Mouse (Mus musculus) heart, postnatal 25 days (tissue): ENCODE data around the gene Spata7. TPM values are rescaled to one million over a fixed set of nuclear protein-coding genes. Genes with fewer than 3 reads are reported as not detected.

Source experiments
- DNase-seq: peaks from one replicate; pipeline ENCODE4 v3.0.0; 2022; ENCODE audit warnings: low spot score
- intact Hi-C: fragments of 180-260 bp; cut with DNase I; formaldehyde crosslinking; loops from one replicate; pipeline ENCODE4 v1.15.1; 2025
- total RNA-seq, 2 experiments: library from RNA; stranded (reverse); gene quantifications; 2 replicates each; pipeline ENCODE4 v1.2.3; 2021

Spata7 gene
- total RNA-seq, 2 experiments from 2014 or later, result 5.3 to 6.9 TPM

DNA sequence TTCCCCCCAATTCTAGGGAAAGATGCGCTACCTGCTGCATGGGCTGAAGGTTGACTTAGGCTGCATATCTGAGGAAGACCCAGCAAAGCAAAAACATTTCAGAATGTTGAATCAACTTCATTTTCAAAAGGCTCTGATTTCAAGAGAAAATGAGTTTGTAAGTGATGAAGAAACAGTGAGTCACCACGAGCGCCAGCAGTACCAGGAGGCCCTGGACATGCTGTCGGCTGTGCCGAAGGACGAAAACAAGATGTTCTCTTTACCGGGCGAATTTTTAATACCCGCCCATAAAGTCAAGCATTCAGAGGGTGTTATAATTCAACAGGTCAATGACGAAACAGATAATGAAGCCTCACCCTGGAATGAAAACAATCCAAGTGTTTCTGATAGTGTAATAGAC, 41.1 kb downstream of the Spata7 start:
- no peak for DNase-seq
- intact Hi-C loops, result no loop called here

DNA sequence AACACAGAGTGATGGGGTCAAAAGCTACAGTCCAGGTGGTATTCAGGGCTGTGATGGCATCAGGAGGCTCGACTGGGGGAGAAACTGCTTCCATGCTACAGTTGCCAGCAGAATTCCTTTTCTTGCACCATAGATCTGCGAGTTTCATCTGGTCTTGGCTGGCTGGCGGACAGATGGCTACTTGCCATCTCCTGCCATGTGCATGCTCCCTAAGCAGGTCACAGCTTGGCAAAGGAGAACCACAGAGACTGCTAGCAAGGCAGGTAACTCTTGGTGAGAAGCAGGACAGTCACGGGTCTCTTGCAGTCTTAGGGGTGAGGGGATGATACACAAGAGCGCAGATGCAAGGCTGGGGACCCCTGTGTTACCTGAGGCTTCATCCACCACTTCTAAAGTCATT, 41.9 kb downstream of the Spata7 start:
- no peak for DNase-seq
- intact Hi-C loops, result loop anchor here (5.0 kb wide), 1 partner anchor 77 kb away; the partner anchor contains the start of gene Zc3h14

DNA sequence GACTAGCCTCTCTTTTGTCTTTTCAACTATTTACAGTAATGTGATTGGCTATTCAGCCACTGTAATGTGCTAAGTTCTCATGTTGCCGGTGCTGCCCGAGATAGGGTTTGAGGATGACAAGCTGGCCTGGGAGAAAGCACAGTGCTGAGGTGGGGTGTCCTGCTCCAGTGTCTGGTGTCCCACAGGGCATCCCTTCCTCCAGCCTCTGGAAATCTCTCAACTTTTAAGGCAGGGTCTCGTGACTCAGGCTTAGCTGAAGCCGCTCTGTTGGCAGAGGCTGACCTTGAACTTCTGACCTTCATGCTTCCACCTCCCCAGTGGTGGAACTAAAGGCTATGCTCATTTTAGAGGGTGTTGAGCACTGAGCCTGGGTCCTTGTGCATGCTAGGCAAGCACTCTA, 42.5 kb downstream of the Spata7 start:
- no peak for DNase-seq
- intact Hi-C loops, result loop anchor here (5.0 kb wide), 1 partner anchor 77 kb away; the partner anchor contains the start of gene Zc3h14

DNA sequence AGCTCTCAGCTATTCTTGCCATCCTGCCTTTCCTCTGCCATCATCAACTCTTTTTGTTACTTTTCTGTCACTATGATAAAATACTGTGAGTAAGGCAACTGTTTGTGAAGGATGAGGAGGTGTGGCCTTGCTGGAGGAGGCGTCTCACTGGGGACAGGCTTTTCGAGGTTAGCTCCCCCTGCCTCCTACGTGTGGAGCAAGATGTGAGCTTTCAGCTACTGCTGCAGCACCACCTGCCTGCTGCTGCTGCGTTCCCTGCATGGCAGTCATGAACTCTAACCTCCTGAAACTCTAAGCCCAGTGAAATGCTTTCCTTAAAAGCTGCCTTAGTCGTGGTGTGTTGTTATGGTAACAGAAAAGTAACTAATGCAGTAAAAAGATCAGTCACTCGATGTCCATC, 45.9 kb downstream of the Spata7 start:
- intact Hi-C loops, result loop anchor here (2.0 to 5.0 kb wide), 2 partner anchors 73 to 209 kb away; partner anchors contain the start of gene Zc3h14

DNA sequence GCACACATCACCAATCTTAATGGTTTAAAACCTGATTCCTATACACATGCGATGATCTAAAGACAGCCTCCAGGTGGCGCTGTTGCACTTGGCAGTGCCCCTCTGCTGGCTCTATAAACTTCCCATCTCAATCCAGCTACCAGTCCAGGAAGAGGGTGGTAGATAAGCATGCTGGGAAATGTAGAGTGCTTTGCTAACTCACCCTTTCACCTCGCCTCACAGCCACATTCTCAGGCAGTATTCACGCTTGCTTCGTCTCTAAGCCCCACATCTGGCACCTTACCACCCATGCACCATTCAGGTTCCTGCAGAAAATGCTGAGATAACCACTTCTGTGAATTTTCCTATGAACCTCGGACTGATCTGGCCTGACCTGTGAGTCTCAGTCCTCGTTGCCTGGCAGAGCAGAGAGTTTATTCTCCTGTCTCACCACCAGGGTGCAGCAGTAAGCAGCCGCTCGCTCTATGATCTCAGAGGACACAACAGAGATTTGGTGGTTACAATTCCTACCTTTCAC, 46.7 kb downstream of the Spata7 start:
- intact Hi-C loops, result loop anchor here (2.0 to 5.0 kb wide), 3 partner anchors 73 to 208 kb away; partner anchors contain the start of gene Zc3h14
- DNase-seq, result peak; percentile 27

More for the DNA sequence above, 45.9 kb downstream of the Spata7 start:
- DNase-seq, result no peak

DNA sequence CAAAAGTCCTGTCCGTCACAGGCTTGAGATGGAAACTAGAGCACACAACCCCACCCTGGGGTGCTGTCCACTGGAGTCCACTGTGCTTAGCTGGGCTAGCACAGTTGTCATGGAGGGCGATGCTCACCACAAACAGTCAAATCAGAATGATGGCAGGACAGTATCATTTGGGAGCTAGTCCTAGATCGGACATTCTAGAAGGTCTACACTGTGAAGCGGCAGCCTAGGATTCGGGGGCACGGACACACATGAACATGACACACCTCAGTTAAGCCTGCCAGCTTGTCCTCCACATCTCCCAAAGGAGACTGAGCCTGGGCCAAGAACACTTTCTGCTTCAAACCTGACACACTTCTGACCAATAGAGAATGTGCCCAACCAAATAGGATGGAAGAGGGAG, 48.9 kb downstream of the Spata7 start:
- intact Hi-C loops, result loop anchor here (5.0 kb wide), 1 partner anchor 105 kb away; no protein-coding TSS in a partner anchor
- DNase-seq, result no peak

DNA sequence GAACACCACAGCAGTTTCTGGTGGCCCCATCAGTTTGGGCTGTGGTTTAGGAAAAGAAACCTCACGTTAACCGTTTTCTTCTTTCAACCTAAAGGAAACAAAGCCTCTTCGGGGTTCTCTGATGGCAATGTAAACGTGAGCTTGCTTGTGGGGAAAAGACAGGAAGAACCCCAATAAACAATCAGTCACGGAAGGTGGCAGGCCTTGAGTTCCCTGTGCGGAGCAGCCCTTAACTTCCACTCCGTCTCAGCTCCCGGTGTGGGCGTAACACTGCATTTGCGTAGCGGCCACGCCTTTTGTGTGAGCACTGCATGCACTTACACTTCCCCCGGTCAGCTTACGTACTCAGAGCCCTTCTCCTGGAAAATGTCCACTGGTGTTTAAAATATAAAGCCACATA, 49.4 kb downstream of the Spata7 start:
- intact Hi-C loops, result loop anchor here (5.0 kb wide), 1 partner anchor 105 kb away; no protein-coding TSS in a partner anchor

DNA sequence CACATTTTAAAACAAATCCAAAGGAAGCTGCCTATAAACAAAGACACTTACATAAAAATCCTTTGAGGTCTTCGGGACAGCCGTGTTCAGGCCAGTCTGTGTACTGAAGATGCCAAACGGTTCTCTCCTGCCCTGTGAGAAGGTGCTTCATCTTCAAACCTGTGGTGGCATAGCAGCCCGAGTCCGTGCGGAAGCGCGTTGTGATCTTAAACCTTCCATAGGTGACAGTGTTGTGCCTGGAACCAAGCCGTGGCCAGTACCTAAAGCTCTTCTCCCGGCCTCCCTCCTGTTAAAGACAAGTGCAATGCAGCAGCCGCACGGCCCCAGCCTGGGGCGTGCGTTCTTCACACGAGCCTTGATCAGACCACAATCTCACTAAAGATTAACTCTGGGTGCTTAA, 51.9 kb downstream of the Spata7 start:
- intact Hi-C loops, result loop anchor here (5.0 kb wide), 1 partner anchor 102 kb away; no protein-coding TSS in a partner anchor
- no peak for DNase-seq

More for the DNA sequence above, 49.4 kb downstream of the Spata7 start:
- no peak for DNase-seq

DNA sequence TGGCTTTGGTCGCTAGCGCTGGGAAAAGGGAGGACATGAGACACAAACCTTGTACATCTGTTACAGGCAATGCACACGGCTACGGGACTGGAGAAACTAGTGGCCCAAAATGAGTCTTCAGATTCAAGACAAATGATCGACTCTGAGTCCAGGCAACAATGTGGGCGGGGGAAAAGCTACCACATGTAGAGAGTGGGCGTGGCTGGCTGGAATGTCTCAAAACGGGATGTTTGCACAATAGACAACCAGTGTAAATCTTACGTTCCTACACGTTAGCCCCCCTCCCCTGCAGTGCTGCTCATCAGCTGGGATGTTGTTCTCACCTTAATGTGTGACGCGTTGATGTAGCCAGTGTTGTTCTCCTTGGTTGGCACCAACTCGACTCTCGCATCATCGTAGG, 54.2 kb downstream of the Spata7 start:
- DNase-seq, result no peak
- intact Hi-C loops, result no loop called here

DNA sequence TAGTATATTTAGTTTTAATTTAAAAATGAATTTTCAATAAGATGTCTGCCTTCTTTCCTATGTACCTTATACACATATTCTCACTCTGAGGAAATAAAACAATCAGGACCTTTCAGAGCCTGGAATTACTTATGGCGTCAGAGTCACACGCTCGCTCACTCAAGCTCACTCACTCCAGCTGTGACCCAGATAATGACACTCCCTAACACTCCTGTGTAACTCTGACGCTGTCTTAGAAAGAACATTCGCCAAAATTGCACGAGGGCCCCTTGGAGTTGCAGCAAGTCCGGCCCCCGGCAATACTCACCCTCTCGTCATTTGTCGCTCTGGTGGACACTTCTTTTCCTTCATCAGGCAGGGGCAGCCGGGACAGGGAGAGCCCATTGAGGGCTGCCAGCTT, 55.2 kb downstream of the Spata7 start:
- no peak for DNase-seq
- intact Hi-C loops, result no loop called here

DNA sequence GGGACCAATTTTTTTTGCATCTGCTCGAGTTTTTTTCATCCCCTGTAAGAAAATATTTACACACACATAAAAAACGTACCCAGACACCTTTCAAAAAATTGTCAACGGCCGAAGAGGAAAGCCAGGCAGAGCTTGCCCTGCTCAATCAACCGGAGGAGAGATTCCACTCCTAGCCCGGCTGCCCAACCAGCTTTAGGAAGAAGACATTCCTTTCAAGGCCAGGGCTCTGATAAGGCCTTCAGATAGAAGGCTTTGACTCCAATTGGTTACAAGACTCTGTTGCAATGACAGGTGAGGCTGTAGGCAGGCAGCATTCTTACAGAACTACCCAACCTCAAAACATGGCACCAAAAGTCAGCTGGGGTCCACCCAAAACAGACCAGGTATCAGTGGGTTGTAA, 55.6 kb downstream of the Spata7 start:
- DNase-seq, result no peak
- intact Hi-C loops, result no loop called here

DNA sequence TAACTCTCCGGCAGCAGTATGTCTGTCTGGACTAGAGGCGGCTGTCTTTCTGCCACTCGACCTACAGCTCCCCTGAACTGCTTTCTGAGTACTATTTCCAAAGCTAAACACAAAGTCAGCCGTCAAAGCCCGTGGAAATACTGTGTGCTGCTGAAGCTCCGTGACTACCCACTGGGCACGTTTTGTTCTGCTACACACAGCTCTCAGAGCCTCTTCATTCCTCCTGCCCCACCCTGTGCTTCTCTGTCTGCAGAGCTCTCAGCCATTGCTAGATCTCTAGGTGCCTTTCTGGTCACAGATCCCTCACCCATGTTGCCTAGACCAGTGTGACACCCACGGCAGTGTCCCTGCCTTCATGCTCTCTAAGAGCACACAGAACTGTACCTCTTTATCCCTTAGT, 62.3 kb downstream of the Spata7 start:
- DNase-seq, result no peak
- intact Hi-C loops, result no loop called here

DNA sequence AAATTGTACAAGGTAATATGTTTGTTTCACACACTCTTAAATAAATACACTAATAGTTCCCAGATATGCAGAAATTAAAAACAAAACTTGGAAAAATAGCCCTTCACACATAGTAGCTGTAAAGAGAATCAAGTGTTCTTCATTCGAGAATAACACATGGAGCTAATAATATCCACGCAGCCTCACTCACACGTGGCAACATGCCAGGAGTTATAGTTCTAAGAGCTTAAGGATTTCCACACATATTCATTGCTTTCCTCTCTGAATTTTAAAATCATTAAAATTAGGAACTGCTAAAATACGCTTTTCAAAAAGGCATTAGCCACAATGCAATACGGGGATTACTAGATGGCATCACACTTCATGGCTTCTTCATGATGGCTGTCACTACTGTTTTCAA, 69.2 kb downstream of the Spata7 start:
- no peak for DNase-seq
- intact Hi-C loops, result no loop called here

DNA sequence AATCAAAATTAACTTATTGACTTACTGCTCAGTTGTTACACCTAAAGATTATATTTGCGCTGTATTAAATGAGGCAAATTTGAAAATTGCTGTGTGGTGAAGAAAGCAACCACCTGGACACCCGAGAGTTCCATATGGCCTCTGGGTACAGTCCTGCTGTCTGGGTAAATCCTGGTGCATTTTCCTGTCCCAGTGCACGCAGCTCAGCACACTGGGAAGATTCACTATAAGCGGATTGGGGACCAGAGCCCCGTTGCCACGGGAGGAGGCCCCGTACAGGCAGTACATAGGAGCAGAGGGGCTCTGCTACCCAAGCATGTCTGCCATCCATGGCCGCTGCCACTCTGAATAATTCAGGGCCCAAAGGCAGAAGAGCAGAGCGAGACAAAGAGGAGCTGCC, 73.6 kb downstream of the Spata7 start:
- DNase-seq, result no peak
- intact Hi-C loops, result no loop called here

DNA sequence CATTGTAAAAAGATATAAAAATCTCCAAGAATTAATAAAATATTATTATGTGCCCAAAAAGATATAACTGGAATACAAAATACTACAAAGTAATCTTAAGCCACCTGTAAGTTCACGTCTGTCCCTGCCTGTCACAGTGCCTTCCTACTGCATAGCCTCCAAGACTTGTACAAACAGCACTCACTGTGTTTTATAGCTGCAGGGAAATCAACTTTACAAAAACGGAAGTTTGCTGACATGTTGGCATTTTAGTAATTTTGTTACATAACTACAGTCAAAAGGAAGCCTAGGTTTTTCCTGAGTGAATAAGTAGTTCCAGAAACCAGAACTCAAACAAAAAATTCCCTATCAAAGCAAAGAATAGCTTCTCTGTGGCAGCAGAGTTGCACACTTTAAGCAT, 75.6 kb downstream of the Spata7 start:
- no peak for DNase-seq
- intact Hi-C loops, result no loop called here

DNA sequence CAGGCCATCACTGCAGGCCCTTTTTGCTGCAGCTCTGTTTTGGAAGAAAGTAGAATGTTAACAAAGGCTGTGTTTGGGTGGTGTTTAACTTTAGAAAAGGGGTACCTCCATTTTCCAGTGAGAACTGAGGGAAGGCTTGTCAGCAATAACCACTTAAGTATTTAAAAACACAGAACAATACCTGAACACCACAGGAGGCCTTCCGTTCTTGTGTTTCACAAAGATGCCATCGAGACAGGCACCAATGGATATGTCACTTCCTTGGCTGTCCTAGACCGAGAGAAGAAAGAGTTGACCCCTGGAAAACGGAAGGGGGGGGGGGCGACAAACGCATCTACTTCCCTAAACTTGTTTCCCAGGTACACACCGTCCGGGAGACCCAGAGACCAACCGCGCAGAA, 76.0 kb downstream of the Spata7 start:
- intact Hi-C loops, result no loop called here
- DNase-seq, result no peak

DNA sequence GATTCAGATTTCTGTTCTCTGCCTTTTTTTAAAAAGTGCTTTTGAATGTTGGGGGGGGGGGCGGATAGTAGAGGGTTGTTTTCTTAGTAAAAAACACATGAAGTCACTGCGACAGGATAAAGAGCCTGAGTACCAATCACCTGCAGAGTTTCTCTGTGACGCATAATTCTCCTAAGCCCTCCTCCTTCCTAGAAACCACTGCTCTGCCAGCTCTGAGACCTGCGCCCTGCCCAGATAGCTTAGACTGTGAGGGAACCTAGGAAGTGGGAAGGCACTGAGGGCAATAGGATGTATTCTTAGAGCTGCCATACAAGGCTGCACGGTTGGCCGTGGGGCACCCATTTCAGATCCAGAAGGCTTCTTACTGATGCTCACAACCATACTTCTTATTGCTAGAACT, 84.9 kb downstream of the Spata7 start:
- DNase-seq, result no peak
- intact Hi-C loops, result no loop called here

DNA sequence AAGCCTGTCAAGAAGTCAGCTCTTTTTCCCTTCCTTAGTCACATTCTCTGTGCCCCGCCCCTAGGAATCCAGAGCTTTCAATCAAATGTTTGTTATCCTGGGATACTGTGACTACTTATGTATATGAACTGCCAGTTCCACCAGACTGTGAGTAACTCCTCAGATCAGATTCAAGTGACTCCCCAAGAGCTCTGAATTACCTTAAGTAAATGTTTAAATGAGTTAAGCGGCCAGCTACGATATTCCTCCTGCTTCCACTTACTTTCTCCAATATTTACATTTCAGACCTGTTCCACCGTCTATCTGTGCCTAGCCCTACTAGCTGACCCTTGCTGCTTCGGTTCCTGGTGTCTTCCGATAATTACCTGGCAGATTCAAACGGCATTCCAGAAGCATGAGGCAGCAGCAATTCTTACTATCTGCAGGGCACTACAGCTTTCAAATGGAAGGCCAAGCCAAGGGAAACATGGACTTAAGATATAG, 85.7 kb downstream of the Spata7 start:
- no peak for DNase-seq
- intact Hi-C loops, result no loop called here

DNA sequence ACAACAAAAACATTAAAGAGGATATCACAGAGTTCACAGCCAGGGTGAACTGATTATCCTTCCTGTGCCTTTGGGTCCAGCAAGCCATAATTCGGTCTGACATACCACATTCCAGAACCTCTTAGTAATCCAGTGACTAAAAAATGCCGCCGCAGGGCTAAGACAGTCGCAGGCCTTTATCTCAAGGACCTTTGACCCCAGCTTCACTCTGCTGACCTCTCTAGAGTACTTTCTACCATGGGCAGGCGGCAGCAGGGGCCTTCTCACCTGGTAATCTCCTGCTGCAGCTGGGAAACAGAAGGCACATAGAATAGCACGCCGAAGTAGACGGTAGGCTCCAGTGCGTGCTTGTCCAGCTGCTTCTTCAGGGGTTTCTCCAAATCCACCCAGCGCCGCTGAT, 86.8 kb downstream of the Spata7 start:
- no peak for DNase-seq
- intact Hi-C loops, result no loop called here

DNA sequence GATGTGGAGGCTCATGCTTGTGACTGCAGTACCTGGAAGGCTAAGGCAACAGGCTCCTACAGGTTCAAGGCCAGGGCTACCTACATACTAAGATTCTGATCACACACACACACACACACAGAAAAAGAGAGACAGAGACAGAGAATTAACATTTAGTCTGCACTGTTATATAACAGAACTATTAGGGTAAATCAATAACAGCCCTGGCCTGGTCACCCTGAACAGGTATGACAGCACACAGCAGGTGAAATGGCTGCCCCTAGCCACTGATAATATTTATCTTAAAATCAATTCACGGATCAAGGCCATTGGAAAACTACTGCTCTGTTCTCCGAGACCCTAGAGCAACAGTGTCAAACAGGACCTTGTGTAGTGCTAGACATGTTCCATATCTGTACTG, 88.2 kb downstream of the Spata7 start:
- no peak for DNase-seq
- intact Hi-C loops, result no loop called here
